Mouse (Mus musculus) cerebellum, adult (tissue): ENCODE measurements around the gene Slc39a9.
A peak's percentile ranks its signal among the peaks of the same experiment; 100 is the strongest.

Experiments
- ATAC-seq: cut with Nextera tagmentation; 2 replicates; pipeline ENCODE4 v1.9.2; 2017; ENCODE audit warnings: mild to moderate bottlenecking, moderate library complexity, mixed read lengths; ENCODE audit not compliant: insufficient number of reproducible peaks, low FRiP score, low TSS enrichment

The Slc39a9 gene

DNA sequence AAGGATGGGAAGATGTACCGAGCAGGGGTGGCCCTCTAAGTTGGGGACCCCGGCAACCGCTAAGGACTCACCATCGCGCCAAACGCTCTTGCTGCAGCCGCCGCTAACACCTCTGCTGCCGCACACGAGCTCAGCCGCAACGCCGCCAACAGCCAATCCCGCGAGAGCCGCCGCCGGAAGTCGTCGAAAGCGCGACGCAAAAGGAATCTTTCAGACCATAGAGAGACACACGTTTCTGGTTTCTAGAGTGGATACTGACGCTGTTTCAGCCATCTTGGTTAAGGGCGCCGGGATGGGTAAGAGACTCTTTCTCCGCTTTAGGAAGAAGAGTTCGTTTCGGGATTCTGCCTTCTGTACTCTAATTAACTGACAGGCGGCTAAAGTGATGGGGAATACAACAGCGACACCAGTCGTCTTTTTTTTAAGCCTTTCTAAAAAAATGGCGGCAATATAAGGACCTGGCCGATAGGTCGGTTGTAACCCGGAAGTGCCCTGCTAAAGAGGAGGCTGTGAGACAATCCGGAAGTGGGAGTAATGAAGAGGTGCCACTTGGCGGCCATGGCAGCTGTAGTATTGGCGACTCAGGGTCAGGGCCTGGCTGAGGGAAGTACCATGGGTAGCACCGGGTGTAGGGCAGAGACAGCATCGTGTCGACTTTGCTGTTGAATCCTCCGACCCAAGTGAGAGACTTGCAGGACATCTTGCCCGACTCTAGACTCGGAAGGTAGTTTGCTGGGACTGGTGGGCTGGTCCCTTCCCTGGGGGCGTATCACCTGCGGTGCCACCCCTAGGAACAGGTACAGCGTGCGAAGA is at the start of gene Slc39a9, which contains the start of gene Erh:
Slc39a9 (plus strand) TSS at position 191 of the 813 bp plus-strand sequence.
Erh (minus strand) TSS at position 649 of the 813 bp plus-strand sequence.
- ATAC-seq = peak; percentile 98

DNA sequence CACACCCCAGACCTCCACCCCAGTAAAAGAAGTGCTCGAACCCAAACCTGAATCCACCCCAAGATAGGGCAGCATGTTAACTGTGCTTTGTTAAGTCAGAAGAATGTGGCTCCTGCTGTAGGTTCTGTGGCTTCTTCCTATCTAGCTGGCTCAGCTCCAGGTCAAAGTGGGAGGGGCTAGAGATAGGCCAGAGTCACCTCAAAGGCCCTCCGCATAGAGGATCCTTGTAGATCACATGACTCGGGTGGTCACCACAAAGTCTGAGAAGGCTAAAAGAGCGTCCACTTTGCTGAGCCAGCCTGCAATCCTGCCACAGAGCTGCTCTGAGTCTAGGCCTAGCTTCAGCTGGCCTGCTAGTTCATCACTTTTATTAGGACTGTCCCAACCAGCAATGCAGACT is 49.5 kb upstream of the Slc39a9 start:
- no peak for ATAC-seq

DNA sequence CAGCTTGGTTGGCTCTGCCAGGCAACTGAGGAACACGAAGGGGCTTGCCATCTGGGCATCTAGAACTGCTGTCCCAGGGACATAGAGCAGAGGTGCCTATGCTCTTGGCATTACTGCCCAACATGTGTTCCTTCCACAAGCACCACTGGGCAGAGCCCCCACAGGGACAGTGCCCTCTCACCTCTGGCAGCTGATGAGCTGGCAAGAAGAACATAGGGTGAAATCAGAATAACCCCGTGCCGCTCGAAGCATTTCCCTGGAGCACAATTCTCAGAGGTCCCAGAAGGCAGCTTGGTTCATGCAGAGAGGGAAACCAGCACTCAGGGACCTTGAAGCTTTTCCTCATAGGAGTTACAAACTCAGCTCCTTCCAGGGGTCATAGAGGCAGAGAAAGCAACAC is 48.9 kb upstream of the Slc39a9 start:
- ATAC-seq = no peak

DNA sequence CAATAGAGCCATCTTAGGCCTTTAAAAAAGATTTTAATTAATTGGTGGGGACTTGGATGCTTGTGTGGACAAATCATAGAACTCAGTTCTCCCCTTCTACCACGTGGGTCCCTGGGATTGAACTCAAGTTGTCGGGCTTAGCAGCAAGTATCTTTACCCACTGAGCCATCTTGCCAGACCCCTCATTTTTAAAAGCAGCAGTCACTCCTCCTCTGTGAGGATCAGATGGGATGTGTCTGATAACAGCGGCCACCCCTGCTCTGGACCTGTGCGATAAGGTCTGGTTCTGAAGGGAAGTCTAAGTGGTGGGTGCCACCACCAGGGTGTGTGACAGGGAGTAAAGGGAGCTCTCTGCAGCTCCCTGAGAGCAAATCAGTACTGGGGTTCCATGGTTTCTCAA is 48.1 kb upstream of the Slc39a9 start:
- ATAC-seq = no peak

DNA sequence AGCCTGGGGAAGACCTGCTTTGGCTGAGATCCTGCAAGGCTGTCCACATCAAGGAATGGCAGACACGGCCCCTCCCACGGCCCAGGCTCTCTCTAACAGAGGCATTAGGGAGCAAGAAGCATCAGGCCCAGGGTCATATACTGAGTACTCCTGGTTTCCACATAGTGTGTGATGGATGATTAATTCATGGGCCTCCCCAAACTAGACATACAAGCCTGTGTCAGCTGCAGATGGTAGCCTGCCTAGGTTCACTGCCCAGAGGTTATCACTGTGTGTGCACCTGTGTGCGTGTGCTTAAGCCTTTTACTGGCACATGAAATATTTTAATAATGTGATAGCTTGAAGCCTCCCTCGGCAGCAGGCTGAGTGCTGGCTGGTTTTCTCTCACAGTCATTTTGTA is 47.7 kb upstream of the Slc39a9 start:
- ATAC-seq = no peak

DNA sequence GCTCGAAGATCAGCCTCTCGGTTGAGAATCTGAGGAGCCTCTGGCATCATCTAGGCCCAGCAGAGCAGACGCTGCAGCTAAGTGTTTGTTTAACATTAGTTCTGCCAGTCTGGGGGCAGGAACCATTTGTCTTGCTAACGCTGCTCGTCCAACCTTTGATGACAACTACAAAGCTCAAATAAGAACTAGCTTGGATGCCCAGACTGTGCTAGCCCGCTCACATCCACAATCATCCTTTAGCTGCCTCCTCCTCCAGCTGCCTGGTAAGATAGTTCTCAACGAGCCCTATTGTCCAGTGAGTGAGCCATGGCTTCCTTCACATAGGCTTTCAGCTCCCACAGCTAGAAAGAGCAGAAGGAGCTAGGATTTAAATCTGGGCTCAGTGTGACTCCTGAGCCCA is 45.4 kb upstream of the Slc39a9 start:
- ATAC-seq = no peak

DNA sequence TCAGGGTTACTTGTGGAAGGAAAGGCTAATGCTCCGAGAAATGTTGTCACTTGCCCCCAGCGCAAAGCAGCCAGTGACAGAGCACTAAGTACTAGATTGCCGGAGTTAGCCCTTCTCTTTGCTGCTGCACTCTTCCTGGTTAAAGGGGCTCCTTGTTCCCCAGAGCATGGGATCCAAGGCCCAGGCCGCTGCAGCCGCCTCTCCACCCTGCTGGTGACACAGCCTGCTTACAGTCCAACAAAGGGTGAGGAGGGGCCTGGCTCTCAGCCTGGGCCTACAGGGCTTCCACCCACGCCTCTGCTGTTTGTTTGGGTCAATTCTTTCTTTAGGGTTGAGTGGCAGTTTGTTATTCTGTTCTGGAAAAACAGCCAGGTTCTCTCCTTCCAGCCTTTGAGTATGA is 44.9 kb upstream of the Slc39a9 start:
- peak; percentile 71 for ATAC-seq

DNA sequence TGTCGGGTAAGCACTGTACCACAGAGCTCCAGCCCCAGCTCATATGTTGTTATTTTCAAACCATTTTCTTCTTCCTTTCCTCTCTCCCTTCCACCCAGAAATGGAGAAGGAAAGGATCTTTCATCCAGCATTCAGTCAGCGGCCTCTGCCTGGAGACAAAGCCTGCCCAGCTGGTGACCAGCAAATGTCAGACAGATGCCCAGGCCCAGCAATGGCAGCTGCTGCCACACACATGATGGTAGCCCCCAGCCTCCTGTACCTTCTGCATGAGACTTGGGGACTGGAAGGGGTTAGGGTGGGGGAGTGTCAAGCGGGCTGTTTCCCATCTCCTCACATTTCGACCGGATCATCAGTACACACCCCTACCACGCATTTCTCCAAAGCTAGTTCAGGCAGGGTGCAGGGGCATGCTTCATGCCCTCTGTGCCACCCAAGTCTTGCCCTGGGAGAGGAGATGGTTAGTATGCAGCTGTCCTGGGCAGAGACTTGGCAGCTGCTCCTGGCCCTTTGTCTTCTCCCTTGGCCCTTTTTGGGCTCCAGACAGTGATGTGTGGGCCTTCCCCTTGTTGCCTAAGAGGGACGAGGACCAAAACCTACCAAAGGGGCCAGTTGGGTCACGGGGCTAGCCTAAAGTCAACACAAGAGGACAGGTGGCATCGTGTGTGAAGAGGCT is 42.0 kb upstream of the Slc39a9 start:
- no peak for ATAC-seq

DNA sequence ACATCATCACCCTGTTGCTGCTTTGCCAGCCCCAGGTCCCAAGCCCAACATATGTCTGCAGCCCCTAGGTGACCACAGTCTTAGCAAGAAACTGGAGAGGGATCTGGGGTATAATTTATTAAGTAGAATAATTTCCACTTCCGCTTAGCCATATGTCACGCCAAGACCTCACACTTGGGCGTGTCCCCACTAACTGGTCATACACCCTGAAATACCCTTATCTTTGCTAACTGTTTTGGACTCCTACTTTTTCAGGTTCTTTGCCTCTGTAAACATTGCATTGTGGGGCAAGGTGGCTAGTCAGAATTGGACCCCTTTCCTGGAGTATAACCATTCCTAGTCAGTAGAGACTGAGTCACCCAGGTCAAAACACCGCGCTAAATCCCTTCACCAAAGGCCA is 41.3 kb upstream of the Slc39a9 start:
- ATAC-seq = no peak

DNA sequence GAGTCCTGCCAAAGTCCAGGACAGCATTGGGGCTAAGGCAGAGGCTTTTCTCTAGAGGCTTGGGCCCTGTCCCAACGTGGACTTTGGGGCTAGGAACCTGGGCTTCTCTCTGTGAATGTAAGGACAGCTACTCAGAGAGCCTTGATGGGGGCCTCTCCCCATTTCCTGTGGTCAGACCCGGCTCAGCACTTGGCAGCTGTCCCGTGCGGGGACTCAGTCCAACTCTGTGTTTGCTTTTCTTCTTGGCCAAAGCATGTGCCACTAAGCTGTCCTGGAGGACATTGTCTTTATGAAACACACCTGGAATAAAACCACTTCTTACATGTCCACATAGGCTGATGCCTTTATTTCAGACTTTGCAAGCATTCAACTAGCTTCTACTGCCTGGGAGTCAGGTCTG is 40.1 kb upstream of the Slc39a9 start:
- ATAC-seq = no peak

DNA sequence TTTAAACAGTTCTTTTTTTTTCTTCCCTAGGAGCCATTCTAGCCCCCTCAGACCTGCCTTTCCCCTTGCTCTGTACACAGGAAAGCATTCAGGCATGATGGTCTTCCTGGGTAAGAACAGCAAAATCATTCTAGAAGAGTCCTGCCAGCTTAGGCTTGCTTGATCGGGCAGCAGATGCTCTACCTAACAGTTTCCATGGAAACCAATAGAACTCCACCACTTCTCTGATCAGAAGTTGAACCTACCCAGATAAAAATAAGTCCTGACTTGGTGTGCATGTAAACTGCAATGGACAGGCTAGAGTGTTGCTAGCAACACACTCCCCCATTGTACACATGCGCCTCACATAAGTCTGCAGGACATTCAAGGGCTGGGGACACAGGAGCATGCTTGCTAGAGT is 39.5 kb upstream of the Slc39a9 start:
- ATAC-seq = no peak

DNA sequence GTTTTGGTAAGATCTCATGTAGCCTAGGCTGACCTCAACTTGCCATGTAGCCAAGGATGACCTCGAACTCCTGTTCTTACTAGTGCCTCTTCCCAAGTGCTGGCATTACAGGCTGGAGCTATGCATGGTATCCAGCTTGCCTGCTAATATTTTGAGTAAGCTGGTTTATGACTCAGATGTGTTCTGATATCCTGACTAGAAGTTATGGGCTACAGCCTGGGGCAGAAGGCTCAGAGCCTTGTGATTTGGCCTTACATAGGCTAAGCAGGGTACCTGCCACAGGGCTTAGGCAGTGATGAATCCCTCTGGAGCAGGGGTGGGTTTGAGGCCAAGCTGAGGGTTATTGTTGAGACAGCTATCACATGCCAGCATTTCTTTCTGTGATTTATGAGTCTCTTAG is 35.1 kb upstream of the Slc39a9 start:
- no peak for ATAC-seq

DNA sequence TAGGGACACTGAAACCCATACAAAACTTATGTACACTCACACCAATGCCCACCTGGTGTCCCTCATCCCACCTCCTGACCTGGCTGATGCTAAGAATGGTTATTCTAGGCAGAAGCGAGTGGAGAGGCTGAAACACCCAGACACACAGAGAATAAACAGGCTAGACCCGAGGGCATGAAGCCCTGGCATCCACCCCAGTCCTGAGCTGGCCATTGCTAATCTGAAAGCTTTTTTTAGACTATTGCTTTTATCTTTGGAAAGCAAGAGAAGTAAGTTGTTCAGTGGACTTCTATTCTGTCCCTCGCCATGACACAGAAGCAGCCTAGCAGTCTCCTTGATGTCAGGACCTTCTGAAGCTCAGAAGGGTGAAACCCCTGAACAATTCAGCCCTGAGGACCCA is 33.8 kb upstream of the Slc39a9 start:
- no peak for ATAC-seq

DNA sequence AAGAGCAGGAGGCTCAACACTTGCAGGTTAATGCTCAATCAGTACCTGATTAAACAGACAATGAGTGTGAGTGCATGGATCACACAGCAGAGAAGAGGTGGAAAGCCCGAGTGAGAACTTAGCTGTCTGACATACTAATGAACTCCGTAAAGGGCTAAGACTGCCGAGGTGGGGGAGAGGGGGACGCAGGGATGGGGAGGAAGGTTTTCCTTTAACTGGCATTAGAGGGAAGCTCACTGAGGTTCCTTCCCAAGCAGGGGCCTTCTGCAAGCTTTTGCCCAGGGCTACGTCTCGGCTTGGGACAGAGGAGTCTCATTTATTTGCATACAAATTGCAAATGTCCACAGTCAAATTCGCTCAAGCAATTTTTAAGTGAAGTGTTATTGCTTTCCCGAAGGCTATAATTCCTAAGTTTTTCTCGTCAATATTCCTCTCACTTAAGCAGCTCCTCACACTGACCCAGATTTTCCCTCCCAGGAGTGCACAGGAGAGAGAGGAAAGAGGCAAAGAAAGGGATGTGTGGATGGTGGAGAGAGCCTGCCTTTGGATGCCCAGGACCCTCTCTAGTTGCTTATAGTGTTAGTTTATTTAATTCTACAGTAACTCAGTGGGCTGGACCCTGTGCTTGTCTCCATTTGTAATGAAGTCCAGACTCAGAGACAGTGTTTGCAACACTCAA is 31.4 kb upstream of the Slc39a9 start:
- no peak for ATAC-seq

DNA sequence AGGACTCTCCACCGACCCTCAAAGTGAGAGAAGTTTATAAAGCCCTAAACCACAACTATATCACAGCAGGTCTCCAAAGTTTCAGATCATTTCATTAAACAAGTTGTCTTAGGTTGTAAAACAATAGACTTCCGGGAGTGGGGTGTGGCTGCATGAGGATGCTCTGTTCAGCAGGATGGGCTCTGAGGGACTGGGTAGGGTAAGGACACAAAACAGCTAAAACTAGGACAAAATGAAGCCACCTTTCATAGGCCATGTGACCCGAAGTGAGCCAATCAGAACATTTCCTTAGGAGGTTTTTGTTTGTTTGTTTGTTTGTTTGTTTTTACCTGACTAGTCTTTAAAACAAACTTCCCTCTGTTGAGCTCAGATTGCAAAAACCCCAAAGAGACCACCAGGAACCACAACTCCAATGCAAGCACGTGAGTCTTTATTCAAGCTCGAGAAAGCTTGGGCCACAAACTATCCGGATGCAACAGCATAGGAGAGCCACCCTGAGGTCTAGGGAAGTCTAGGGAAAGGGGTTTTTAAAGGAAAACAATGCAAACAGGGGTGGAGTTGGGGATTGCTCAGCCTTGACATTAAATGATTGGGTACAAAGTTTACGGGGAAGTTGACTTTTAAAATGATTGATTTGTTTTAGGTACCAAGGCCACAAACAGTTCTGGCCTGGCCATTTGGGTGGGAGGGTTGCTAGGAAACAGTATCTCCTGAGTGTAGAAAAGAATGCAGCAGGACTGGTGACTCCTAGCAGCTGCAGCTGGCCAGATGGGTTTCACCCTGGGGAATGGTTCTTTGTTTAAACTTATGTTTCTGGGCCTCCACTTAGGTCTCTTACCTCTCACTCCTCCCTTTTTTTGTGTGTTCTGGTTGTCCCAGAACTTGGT is 28.1 kb upstream of the Slc39a9 start:
- no peak for ATAC-seq

DNA sequence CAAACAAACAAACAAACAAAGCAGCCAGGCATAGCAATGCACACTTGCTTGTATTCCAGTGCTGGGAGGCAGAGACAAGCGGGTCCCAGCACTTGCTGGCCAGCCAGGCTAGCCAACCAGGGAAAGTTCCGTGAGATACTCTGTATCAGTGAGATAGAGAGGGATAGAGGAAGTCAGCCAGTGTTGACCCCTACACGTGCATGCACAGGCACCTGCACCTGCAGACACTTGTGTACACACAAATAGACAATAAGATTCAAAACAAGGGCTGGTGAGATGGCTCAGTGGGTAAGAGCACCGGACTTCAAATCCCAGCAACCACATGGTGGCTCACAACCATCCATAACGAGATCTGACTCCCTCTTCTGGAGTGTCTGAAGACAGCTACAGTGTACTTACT is 23.2 kb upstream of the Slc39a9 start:
- ATAC-seq = no peak

DNA sequence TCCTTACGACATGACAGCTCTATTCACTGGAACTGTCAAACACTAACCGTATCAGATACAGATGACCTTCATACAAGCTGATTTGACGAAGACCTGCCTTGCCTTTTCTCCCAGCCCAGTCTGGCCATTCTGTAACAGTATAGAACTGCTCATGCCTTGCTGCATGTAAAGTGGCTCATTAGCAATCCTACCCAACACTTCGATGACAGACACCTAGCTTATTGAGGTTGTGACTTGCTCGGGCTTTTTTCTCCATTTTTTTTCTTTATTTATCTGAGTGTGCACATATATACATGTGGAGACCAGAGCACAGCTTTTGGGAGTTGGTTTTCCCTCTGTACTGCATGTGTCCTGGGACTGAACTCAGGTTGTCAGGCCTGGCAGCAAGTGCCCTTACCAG is 11.9 kb upstream of the Slc39a9 start:
- ATAC-seq = no peak

DNA sequence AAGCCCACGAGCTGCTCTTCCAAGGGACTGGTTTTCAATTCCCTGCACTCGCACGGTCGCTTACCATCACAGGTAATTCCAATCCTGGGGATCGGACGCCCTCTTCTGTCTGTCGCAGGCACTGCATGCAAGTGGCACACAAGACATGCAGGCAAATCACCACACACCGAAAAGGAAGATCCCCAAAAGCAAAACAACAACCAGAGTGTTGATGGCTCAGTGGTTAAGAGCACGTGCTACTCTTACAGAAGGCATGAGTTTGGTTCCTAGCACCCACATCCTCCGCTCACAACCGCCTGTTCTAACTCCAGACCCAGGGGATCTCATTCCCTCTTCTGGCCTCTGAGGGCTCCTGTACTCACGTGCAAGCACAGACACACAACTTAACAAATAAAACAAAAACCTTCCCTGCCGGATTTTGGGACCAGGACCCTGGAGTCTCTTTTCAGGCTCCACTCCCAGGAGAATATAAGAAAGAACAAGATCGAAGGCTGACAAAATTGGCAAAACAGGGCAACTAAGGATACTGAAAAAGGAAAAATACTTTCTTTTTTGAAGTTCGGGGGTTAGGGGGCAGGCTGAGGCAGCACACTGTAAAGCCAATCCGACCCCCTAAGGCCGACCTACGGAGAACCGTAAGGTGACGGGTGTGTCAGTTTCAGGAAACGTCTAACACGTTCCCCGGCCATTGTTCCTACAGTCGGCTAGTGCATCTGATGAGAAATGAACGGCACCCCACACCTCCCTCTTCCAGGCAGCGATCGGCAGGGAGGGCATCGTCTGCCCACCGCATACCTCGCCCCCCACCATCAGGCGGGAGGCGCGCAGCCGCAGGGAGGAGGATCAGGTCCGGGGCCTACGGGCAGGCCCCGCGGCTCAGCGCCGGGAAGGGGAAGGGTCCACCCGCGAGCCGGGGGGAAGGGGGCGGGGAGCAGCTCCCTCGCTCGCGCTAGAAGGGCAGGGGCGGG is 674 bp upstream of the Slc39a9 start:
- 0 out of 2 replicates have a peak, but pooled peaks have one; percentile 1 for ATAC-seq

DNA sequence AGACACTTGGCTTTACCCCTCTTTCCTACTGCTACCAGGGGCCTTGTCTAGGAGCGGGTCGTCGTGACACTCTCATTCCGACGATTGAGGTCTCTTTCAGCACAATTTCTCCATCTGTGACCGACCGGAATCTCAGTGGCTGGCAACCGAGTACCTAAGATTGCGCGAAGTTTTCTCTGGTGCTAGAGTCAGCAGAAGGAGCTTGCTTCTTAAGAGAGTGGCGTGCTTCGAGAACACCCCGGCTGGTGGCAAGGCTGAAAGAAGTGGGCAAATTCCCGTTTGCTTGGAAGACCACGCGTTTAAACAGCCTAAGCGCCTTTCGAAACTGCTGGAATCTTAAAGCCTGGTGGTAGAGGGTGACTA is 804 bp downstream of the Slc39a9 start:
- no peak for ATAC-seq
